Mouse (Mus musculus) kidney, postnatal 4 days (tissue): ENCODE data around the gene Zmynd8.
A peak's percentile ranks its signal among the peaks of the same experiment; 100 is the strongest.

Source experiments
- DNase-seq, 2 experiments: peaks; one replicate each; pipeline ENCODE4 v3.0.0; 2021; ENCODE audit warnings: mixed read lengths in 2 of 2

Gene Zmynd8

DNA sequence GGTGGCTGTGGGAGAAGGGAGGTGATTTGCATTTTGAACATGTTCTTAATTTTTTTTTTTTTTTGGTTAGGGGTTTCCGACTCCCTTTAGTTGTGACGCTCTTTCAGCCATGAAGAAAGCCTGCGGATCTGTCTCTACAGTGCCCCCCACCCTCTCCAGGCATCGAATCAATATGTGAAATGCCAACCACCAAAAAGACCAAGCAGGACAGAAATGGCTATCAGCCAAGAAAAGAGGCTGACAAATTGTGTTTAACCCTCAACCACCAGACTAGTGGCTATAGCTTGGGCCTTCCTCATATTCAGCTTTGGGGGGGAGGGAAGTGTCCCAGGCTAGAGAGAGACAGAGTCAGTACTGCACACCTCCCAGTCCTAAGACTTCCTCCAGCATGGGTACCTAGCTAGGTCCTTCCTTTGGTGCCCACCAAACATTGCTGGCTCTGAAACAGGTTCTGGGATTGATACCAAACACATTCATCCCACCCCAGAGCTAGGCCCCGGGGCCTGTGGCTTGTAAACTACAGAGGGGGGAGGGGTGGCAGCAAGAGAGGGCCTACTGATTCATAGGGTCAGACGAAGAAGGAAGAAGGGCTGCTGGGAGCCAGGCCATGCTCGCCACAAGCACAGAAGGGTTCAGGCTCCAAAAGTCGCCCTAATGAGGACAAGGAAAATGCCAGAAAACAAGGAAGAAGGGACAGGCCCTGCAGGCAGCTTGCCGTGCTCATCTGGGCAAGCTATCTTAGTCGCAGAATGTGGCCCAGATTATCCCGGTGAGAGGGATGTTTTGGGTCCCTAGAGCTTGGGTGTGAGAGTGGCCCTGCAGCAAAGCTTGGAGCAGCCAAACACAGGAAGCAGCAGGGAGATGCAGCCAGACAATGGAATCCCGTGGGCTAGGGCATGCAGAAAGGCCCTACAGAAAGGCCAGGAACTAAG, 40.1 kb downstream of the Zmynd8 start:
- DNase-seq, result peak; percentile 44 to 67

DNA sequence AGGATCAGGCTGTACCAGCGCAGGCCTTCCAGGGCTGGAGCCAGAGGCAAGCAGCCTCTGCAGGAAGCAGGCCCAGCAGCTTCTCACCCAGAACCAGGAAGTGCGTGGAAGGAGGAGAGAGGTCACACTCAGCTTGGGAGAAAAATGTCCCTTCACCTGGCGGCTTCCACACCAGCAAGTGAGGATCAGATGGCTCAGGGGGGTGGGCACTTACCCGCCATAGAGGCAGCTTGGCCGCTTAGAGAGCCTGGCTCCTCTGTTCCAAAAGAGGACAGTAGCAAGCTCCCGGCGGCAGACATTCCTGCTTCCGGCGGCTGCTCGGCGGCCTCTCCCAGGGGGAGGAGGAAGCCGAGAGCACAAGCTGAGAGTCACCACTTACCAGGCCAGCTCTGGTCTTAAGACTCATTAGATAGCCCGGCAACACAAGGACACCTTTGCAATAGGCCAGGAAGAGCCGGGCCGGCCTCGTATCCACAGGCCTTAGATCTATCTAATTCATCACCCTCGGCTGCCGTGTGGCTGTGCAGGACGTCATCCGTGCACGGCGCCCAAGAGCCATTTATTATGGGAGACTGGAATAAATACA, 40.9 kb downstream of the Zmynd8 start:
- DNase-seq, result peak; percentile 70 to 81

DNA sequence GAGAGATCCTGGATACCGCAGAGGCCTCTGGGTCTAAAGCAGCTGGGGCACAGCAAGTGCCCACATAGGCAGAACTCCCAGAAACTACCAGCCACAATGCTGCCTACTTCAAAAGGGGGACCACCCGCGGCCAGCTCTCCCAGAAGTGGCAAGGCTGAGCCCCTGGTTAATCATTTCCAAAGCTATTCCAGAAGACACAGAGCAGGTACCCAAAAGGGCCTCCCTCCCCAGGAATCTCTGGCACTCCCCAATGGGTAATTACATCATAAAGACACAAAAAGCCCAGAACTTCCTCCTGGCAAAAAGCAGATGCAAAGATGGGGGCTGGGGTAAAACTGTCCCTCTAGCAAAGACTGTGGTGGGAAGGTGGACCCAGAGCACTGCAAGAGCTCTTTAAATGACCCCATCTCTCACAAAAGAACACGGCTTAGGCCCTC, 41.4 kb downstream of the Zmynd8 start:
- DNase-seq, result peak; percentile 73 to 83

DNA sequence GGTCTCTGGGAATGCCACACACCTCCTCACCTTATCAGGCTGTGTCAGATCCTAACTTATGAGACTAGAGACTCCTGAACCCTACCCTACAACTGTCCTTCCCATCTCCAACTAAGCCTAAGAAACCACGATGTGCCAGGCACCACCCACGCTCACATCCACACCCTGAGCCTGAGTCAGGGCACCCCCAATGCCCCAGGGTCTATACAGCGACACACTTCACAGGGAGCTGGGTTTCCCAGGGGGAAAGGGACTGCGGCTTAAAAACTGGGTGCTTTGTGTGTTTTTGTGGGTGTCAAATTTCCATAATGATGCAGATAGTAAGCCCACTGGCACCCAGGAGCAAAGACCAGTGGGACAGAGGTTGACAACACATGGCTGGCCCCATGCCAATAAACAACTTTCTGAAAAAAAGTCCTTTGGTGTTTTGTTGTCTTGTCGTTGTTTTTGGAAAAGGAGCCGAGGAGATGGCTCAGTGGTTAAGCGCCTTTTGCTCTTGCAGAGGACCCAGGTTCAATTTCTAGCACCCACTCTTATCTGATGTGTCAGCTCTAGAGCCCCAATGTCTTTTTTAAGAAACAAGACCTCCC, 42.1 kb downstream of the Zmynd8 start:
- no peak for DNase-seq

DNA sequence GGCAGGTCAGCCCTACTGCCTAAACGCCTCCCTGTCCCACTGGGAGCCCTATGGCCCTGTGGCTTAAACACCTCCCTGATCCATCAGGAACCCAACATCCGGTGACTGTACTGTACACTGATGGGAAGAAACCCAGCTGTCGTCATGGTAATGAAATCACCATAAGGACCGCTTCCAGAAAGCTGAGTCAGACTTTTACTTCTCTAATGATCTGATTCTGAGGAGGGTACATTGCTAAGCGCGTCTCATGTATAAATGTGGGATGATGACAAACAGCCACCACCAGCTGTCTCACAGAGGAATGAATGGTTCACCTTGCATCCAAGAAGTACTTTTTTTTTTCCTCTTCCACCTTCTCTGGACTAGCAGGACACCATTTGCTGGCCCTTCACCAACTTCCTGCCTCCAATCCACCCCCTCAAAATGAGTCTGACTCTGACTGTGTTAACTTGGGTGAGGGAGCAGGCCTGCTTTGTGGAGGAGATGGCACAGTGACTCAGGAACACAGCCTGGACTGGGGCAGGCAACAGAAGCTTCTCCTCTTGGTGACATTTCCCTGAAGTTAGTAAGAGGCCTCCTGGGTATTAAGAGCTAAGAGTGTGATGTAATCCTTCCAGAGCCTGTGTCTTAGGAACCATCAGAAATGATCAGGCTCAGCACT, 43.0 kb downstream of the Zmynd8 start:
- DNase-seq, result peak; percentile 38 to 60

DNA sequence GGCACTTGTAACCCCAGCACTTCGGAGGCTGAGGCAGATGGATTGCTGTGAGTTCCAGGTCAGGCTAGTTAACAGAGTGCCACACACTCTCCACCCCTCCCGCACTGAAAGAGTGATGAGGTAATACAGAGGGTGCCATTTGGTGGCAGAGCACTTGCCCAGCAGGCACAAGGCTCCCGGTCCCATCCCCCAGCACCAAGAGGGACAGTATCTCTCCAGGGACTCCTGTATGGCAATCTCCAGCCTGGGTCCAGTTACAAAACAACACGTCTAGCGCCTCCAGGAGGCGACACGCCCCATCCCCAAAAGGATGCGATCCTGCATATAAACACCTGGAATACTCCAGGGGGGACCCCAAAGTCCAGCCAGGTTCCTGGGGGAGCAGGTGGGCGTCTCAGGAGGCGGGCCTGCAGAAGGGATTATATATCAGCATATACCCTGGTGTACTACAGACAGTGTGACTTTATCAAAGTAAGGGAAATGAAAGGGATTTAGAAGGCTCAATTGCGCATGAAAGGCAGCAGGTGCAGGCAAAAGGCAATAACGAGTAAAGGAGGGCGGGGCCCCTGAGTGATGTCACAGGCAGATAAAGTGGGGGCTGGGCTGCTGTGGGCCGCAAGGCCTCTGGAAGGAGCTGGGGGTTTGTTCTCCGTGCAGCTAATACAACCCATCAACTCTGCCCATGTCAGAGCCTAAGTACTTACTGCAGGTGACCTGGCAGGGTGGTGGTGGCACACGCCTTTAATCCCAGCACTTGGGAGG, 44.4 kb downstream of the Zmynd8 start:
- peak in 1 of 2 experiments; percentile 48 for DNase-seq

DNA sequence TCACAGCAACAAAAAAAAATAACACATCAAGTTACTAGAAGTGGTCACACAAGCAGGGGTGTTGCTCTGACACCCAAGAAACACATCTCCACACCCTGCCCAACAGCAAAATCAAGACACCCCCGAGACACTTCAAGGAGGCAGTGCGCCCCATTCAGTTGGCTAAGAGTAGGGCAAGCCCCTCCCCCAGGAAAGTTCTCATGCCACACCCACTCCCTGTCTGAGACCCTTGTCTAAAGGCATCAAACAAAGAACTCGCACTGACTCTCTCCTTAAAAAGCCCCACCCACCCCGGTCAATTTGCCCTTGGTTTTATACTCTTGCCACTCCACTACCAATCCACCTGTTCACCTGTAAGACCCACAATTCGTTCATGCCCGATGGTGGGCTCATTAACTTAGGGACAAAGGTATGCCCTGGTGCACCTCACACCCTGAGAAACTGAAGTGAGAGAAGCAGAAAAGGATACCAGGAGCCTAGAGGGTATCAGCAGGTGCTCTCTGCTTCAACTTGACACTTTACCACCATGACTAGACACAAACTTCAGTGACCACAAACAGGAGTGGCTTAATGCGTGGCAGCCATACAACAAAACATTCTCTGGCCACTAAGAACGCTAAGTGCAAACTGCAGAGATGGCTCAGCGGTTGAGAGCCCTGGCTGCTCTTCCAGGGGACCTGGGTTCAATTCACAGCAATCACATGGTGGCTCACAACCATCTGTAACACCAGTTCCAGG, 45.8 kb downstream of the Zmynd8 start:
- DNase-seq, result no peak

DNA sequence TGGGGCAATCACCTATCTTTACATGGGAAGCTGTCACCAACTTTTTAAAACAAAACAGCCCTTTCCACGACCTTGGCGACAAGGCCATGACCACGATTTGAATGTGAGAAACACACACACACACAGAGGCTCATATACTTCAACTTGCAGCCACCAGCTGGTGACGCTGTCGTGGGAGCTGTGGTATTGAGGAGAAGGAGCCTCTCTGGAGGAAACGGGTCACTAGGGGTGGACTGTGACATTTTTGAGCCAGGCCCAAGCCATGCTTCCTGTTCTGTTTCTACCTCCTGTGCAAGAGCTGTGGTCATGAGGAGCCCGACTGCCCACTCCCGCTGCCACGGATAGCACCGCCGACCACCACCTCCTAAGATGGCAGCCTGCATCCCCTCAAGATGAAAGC, 46.4 kb downstream of the Zmynd8 start:
- DNase-seq, result peak; percentile 54 to 68

DNA sequence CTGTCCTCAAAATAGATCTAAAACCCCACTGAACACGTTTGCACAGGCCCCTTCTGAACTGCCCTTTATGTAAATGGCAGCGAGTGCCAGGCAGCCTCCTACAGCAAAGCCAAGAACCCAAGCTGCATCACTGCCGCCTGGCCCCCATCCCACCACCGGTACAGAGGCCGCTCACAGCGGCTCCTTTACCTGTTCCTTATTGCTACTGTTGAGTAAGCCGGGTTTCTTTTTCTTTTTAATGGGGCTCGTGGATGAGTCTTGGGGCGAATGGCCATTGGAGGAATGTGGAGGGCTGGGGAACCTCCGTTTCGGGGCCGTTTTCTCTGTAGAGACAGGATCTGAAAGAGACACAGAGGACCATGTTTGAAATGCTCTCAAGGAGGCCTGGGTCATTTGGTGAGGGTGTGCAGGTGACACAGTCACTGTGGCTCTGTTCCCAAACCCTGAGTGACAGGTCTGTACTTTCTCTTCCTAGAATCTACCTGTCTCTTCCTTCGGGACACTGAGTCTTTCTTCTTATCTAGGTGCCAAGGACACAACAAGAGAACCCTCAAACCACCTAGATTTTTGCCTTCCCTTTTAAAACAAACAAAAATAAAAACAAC, 46.9 kb downstream of the Zmynd8 start:
- DNase-seq, result no peak

DNA sequence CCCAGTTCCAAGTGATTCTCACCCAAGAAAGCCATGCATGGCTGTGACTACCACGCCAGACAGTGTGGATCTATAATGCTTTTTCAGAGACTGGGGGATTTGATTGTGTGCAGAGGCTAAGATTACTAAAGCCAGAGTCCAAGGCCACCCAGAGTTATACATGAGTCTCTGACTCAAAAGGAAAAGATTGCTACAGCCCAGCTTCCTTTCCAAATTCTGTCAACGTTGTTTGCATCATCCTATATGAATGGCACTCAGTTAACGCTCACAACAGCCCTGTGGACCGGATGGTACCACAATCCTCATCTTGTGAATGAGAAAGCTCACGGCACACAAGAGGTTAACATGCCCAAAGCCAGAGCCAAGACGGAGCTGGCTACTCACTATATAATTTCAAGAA, 48.0 kb downstream of the Zmynd8 start:
- no peak for DNase-seq

DNA sequence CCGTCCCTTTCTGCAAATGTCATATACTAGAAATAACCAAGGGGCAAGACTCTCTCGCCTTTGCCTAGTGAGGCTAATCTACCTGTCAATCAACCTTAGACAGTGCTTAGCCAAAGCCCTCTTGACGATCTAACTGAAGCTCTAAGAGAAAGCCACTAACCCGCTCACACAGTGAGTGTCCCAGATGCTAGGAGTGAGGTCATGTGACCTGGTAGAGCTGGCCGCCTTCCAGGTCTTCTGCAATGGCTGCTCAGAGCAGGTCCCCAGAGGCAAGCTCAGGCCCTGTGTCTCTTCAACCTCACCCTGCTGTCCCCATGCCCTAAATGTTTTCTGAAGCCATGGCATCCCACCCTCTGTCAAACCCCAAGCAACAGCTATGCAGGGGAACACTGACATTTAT, 49.7 kb downstream of the Zmynd8 start:
- peak; percentile 73 to 84 for DNase-seq

DNA sequence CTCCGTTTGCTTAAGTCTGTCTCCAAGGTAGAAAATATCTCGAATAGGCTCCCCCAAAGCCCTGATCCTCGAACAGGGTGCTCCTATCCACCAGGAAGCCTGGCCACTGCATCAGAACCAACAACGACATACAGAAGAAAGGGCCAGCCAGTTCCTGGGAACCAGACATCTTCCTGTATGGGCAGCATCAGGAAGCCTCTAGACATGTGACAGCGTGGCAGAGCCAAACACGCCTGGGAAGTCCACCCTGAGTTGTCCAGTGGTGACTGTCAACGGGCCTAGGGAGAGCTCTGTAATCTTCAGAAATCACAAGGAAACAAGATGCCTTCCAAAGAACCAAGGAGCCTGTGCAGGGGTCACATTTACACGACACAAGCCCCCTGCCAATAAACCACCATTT, 52.0 kb downstream of the Zmynd8 start:
- DNase-seq, result no peak

DNA sequence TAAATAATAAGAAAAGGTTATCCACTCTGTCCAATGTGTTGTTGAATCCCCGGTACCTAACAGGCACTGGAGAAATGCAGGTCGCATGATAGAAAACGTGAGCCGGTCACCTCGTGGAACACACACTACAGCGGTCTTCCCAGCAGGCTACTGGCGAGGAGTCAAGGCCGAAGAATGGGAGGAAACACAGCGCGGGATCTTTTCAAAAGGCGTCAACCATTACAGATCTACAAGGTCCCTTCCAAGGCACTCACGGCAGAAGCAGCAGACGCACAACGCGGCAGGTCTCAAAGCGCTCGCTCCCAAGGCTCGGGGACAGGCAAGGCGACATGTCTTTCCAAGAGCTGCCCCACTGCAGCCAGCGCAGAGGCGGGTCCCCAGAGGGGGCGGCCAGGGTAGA, 53.3 kb downstream of the Zmynd8 start:
- no peak for DNase-seq

DNA sequence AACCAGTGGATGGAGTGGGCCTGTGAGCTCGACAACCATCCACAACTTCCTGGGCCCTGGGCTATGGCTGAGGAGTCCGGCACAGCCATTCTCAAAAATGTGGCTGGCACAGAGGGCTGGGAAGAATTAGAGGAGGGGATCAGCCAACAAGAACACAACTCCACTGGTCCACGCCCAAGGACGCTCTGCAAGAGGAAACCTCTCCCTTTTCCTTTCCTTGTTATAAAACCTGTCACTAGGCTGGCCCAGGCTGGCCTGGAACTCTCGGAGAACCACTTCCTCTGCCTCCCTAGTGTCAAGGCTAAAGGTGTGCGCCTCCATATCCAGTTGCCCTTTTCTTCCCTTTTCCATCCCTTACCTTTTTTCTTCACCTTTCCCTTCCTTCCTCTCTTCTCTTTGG, 55.5 kb downstream of the Zmynd8 start:
- DNase-seq, result no peak

DNA sequence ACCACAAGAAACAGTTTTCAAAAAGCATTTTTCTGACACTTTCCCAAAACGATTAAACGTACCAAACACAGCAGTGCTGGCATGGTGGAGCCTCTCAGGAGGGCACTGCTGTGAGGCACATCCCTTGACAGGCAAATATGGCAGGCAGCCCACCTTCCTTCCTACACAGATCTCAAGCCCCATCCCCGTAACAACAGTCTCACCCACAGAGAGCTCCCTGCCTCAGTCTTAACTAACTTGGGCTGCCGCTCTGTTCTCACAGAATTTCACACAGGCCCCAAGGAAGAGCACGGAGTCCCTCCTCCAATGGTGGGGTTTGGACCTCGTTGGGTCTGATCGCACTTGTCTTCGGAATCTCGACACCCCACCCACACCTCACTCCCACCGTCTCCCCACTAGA, 56.6 kb downstream of the Zmynd8 start:
- no peak for DNase-seq

DNA sequence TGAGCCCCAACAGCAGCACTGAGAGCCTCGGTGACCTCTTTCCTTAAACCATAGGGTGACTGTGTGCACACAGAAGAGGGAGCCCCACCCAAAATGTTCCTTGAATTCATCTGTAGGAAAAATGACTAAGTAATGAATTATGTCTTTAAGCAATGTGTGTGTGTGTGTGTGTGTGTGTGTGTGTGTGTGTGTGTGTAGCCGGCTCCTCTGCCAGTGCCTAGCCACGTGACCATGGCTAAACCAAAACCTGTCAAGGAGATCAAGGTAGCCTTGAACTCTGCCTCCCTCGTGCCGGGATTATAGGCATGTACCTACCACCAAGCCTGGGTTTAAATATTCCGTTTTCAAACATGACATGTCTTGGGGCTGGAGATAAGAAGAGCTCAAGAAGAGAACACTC, 57.0 kb downstream of the Zmynd8 start:
- DNase-seq, result no peak

DNA sequence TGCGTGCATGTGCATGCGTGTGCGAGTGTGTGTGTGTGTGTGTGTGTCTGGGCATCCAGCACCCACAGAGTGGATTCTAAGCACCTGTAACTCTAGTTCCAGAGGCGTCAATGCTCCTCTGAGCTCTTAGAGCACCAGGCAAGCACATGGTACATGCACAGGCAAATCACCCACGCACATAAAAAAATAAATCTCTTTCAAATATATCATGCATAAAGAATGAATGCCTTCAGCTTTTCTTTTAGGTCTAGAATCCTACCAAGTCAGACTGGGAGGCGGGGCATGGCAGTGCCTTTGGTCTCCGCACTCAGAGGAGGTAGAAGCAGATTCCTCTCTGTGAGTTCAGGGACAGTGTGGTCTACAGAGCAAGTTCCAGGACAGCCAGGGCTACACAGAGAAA, 58.0 kb downstream of the Zmynd8 start:
- DNase-seq, result no peak

DNA sequence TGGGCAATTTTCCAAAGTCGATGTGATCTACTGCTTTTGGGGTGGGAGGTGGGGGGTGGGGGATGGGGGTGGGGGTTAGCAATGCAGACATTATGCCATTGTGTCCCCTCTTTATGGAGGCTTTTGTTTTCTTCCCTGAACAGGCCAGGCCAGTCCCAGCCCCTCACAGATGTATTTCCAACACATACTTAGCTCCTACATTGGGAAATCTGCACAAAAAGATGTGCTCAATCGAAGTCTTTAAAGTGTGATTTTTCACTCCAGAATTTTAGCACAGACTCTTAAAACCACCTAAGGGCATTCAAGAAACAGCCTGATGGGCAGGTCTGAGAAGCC, 59.5 kb downstream of the Zmynd8 start:
- no peak for DNase-seq

DNA sequence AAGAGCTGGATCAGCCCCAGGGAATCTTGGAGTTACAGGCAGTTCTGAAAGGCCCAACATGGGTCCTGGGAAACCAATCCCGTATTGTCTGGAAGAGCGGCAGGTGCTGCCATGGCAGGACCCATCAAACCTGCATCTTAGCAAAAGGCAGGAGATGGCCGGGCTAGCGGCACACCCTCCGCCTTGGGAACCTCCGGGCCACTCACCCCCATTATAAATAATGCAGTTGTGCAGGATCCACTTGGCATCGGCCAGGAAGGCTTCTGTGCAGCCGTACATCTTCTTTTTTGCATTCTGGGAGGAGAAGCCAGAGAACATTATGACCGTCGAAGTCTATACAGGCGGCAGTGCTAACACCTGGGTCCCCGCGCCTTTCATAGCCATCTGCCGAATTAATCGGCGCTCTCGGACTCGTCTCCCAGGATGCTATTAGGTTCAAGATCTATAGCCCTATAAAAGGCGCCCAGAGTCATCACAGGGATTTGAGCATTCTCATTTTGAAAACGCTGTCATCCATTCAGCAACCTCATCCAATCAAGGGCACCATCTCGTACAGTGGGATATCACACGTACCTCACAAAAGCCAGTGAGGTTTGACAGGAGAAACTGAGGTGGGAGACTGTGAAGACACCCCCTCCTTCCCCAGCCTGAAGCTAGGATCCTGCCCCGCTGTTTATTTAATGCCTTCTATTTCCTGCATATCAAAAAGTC, 60.1 kb downstream of the Zmynd8 start:
- no peak for DNase-seq

DNA sequence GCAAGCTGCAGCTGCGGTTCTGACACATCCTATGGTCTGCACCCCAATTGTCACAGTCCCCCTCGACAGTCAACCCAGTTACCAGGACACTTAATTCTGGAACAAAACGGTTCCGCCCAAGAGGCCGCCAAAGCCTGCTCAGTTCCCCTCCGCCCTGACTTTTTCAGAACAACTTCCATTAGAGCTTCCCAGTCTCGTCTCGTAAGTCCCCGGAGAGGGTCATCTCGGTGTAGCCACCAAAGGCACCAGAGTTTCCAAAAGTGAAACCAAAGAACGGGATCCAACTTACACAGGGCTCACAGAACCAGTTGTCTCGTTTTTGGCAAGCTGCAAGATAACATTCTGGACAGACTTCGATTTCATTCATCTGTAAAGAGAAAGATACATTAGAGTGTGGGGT, 64.2 kb downstream of the Zmynd8 start:
- DNase-seq, result no peak

DNA sequence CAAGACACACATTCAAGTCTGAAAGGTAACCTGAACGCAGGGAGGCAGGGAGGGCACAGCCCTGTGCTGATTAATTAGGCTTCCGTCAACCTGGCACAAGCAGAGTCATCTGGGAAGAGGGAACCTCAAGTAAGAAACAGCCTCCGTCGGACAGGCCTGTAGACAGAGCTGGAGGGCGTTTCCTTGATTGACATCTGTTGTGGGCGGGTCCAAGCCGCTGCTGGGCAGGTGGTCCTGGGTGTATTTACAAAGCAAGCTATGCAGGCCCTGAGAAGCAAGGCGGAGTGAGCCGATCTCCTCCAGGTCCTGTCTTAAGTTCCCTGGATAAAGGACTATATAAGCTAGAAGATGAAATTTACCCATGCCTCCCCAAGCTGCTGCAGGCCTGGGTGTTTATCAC, 65.3 kb downstream of the Zmynd8 start:
- DNase-seq, result peak; percentile 26 to 27
